In the genomic region with DNA sequence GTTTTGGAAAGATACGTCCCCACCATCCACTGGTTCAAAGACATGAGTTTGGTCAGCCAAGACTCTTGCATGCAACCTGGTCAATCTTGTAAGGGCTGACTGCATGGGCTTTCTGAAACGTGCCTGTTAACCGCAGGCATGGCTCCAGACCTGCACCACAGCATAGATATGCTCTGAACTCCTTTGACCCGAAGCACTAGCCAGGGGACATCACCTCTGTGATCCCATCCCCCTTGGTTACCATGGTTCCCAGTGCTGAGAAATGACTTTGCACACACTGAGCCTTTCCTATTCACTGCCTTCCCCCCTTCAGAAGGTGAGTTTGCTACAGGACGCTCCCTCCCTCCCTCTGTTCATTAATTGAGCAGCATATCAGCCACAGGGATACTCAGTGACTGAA, we compare ENCODE assay signal across 27 mouse cellular contexts. TPM values are rescaled to one million over a fixed set of nuclear protein-coding genes. Genes with fewer than 3 reads are reported as not detected.
DNase-seq lines count a peak whose midpoint lies in the region; ATAC-seq and TF ChIP-seq lines count a peak whose summit lies in the region.
"Had no signal": no experiment of that assay in that cellular context is flagged by ENCODE, and none has a peak within 500 bp of the region (broad histone marks: within the 10 kb centered on the region; RNA-seq: fewer than 3 reads in every experiment).

No protein-coding gene starts in this region.

- H3K4me1 ChIP-seq in embryonic facial prominence, embryonic 13.5 days, result peaks cover 70% of the 10 kb centered on the region
- H3K4me1 ChIP-seq in limb, embryonic 15.5 days, result peaks cover 65% of the 10 kb centered on the region

- no peak overlapping the region for H3K4me3 ChIP-seq in embryonic facial prominence, embryonic 13.5 days
- H3K4me3 ChIP-seq in limb, embryonic 15.5 days, result no peak overlapping the region
- H3K4me3 ChIP-seq: forebrain, embryonic 13.5 days; heart, embryonic 10.5 days; heart, embryonic 15.5 days; hindbrain, embryonic 12.5 days; limb, embryonic 13.5 days; neural tube, embryonic 12.5 days; stomach, embryonic 15.5 days had no signal

- CTCF ChIA-PET in Patski (lab: Charles Lee), result no interaction called here

- TF ChIP-seq CTCF in Patski (IDR thresholded peaks at IDR 0.05), result no peak

- no peaks in the 10 kb centered on the region for H3K9me3 ChIP-seq in embryonic facial prominence, embryonic 13.5 days
- H3K9me3 ChIP-seq in limb, embryonic 15.5 days, result no peaks in the 10 kb centered on the region
- H3K9me3 ChIP-seq: forebrain, embryonic 13.5 days; heart, embryonic 10.5 days; heart, embryonic 15.5 days; hindbrain, embryonic 12.5 days; limb, embryonic 13.5 days; neural tube, embryonic 12.5 days; stomach, embryonic 15.5 days had no signal

- POLR2A ChIA-PET in Patski (lab: Charles Lee), result no interaction called here

- in situ Hi-C loops in Patski (cut with MboI; ENCODE audit: low pct_unique_long_range_greater_than_20kb), result no loop called here

- no peaks in the 10 kb centered on the region for H3K36me3 ChIP-seq in embryonic facial prominence, embryonic 13.5 days
- H3K36me3 ChIP-seq in limb, embryonic 15.5 days, result no peaks in the 10 kb centered on the region
- H3K36me3 ChIP-seq: heart, embryonic 10.5 days; heart, embryonic 15.5 days; hindbrain, embryonic 12.5 days; limb, embryonic 13.5 days; neural tube, embryonic 12.5 days; stomach, embryonic 15.5 days had no signal

- peak; percentile 58 for ATAC-seq in Patski
- ATAC-seq in embryonic facial prominence, embryonic 13.5 days (ENCODE audit: insufficient number of reproducible peaks, insufficient read depth, low FRiP score, low TSS enrichment, low read depth), result no peak
- no peak for ATAC-seq in limb, embryonic 15.5 days (ENCODE audit: insufficient number of reproducible peaks, low FRiP score, low TSS enrichment, low read depth)
- ATAC-seq: forebrain, embryonic 13.5 days; intestine, embryonic 16.5 days had no signal

- no peaks in the 10 kb centered on the region for H3K27me3 ChIP-seq in Patski
- H3K27me3 ChIP-seq in embryonic facial prominence, embryonic 13.5 days, result no peaks in the 10 kb centered on the region
- H3K27me3 ChIP-seq in limb, embryonic 15.5 days, result no peaks in the 10 kb centered on the region
- H3K27me3 ChIP-seq: forebrain, embryonic 13.5 days; heart, embryonic 15.5 days; limb, embryonic 13.5 days; neural tube, embryonic 12.5 days; stomach, embryonic 15.5 days had no signal

- 62% methylated on average over 5 of the region's 5 CpGs for WGBS in embryonic facial prominence, embryonic 13.5 days
- 67% methylated on average over 5 of the region's 5 CpGs for WGBS in limb, embryonic 15.5 days

- no peak overlapping the region for H3K4me2 ChIP-seq in embryonic facial prominence, embryonic 13.5 days
- no peak overlapping the region for H3K4me2 ChIP-seq in limb, embryonic 15.5 days
- H3K4me2 ChIP-seq: forebrain, embryonic 13.5 days; heart, embryonic 15.5 days; hindbrain, embryonic 12.5 days; limb, embryonic 13.5 days; lung, embryonic 14.5 days; neural tube, embryonic 12.5 days; stomach, embryonic 15.5 days had no signal

- no peak overlapping the region for H3K9ac ChIP-seq in embryonic facial prominence, embryonic 13.5 days
- no peak overlapping the region for H3K9ac ChIP-seq in limb, embryonic 15.5 days
- H3K9ac ChIP-seq: forebrain, embryonic 13.5 days; heart, embryonic 15.5 days; hindbrain, embryonic 12.5 days; limb, embryonic 13.5 days; liver, embryonic 14.5 days; lung, embryonic 14.5 days; neural tube, embryonic 12.5 days; stomach, embryonic 15.5 days had no signal

- peak overlapping the region; percentile 64 for H3K27ac ChIP-seq in embryonic facial prominence, embryonic 13.5 days
- peak overlapping the region; percentile 57 for H3K27ac ChIP-seq in limb, embryonic 15.5 days
- H3K27ac ChIP-seq: forebrain, embryonic 13.5 days; heart, embryonic 10.5 days; heart, embryonic 15.5 days; hindbrain, embryonic 12.5 days; limb, embryonic 13.5 days; liver, embryonic 14.5 days; neural tube, embryonic 12.5 days; stomach, embryonic 15.5 days had no signal

- DNase-seq in embryo, embryonic 10 days (ENCODE audit: low spot score), result peak; percentile 75
- no peak for DNase-seq in embryo, embryonic 11 days
- DNase-seq in Patski (ENCODE audit: low read depth, low spot score), result no peak
- DNase-seq in spleen, adult 12 weeks (ENCODE audit: low spot score), result no peak
- no peak for DNase-seq in adrenal gland, postnatal 25 days
- DNase-seq: adrenal gland, postnatal 14 days; cerebellum, adult 18-20 months; gastrocnemius, postnatal 10 days; kidney, adult 9 months; kidney, postnatal 10 days; lung, embryonic 14.5 days; lung, postnatal 14 days; midbrain, embryonic 14.5 days; thymus, postnatal 14 days had no signal

RNA-seq across cellular contexts. Expression of a gene that starts 54.2 kb away (rescaled TPM):
- polyA plus RNA-seq in Patski (2021), result 0.10 TPM
- 17.7 and 18.5 TPM in 2 replicates for polyA plus RNA-seq in embryonic facial prominence, embryonic 13.5 days (2015; fragmentation: Nextera tagmentation; extraction: Ambion mirVana)
- 90.5 and 96.3 TPM in 2 replicates for polyA plus RNA-seq in limb, embryonic 15.5 days (2015; fragmentation: Nextera tagmentation; extraction: Ambion mirVana)
- 5.9 and 9.3 TPM in 2 replicates for total RNA-seq in adrenal gland, postnatal 25 days (2021)
- total RNA-seq: common myeloid progenitor, adult 5-6 weeks; monocyte, adult 5-6 weeks had no signal

Comparison
In these comparisons a context has a peak if more than half of its experiments do, and no peak if none do; other contexts are left out.
1. RNA of a gene that starts 54.2 kb away (polyA plus RNA-seq): 90.5 to 96.3 TPM in limb, embryonic 15.5 days and 17.7 to 18.5 TPM in embryonic facial prominence, embryonic 13.5 days; 0.10 TPM in Patski (single experiment); every median in the first group is over 10 times any median in the second.